Mouse (Mus musculus) small intestine, adult 10 weeks (tissue): ENCODE data around the gene Hmgn3. TPM values are rescaled to one million over a fixed set of nuclear protein-coding genes. Genes with fewer than 3 reads are reported as not detected.

Experiments used
- polyA plus RNA-seq: library from polyadenylated mRNA; stranded (reverse); fragments of 350-450 nt; fragmentation: Illumina TruSeq; extraction: RNeasy Lipid Tissue Mini Kit (QIAGEN cat#74804); gene quantifications from one replicate; pipeline ENCODE4 v1.2.3, GENCODE M21; 2014; ENCODE audit warnings: low replicate concordance

Hmgn3 gene
- polyA plus RNA-seq = 24.4 TPM

GRCm38 (mm10) chr9:83146446-83147188 is at the start of gene Hmgn3:
Hmgn3 (minus strand) TSS chr9:83146685.

Other genes starting within 250 kb of the Hmgn3 start
- gene Phip, start 171.2 kb downstream of the Hmgn3 start, polyA plus RNA-seq = 27.6 TPM